Mouse (Mus musculus) gastrocnemius, postnatal 25 days (tissue): ENCODE data around the gene Pfdn6. TPM values are rescaled to one million over a fixed set of nuclear protein-coding genes. Genes with fewer than 3 reads are reported as not detected.
A peak's percentile ranks its signal among the peaks of the same experiment; 100 is the strongest.
"Not testable (repeated sequence)": the region's sequence is repeated elsewhere in the genome, so short reads cannot be mapped to it uniquely, and the experiment has no call there.

Experiments used
- DNase-seq: peaks from one replicate; pipeline ENCODE4 v3.0.0; 2022
- total RNA-seq, 2 experiments: library from RNA; stranded (reverse); gene quantifications; 1 replicate in 1 of 2; 2 replicates in 1 of 2; pipeline ENCODE4 v1.2.3; 2021

The Pfdn6 gene
- total RNA-seq, 2 experiments from 2014 or later: 52.3 to 55.8 TPM

DNA sequence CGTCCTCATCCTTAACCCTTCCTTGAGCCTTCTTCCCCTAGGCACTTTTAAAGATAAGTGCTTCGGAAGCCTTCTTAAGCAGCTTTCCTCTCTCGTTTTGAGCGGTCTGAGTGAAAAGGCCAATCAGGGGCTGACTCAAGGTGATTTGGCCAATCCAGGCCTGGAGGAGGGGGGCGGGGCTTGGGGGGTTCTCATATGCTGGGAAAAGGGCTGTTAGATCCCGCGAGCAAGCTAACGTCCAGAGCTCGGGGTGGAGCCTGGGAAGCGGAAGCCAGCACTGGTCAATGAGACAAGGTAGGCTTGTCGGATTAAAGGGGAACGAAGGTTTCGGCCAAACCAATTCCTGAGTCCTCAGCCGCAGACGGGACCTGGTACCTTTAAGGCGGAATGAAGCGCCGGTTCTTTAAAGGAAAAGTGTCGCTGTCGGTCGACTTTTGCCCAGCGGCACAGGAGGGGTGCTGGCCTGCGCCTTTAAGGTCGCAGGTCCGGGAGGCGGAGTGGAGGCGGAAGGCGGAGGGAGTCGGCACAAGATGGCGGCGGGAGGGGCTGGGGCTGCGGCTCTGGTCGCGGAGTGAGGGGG is 24.4 kb downstream of the Pfdn6 start, which contains the start of the genes Tapbp and Zbtb22:
Gene Tapbp (plus strand): TSS at position 229 of the 580 bp plus-strand sequence.
Gene Zbtb22 (plus strand): TSS at position 234 of the 580 bp plus-strand sequence.
- DNase-seq: peak; percentile 97

DNA sequence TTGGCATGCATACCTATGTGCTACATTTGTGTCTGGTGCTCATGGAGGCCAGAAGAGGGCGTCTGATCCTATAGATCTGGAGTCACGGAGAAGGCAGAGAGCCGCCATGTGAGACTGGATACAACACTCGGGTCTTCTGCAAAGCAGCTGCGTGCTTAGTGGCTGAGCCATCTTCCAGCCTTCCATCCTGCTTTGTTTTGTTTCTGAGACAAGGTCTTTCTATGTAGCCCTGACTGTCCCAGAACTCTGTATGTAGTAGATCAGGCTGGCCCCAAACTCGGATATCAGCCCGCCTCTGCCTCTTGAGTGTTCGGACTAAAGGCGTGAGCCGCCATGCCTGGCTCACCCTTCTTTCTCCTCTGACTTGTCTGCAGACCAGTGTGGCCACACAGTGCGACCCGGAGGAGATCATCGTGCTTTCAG is 25.2 kb downstream of the Pfdn6 start:
- no peak for DNase-seq

DNA sequence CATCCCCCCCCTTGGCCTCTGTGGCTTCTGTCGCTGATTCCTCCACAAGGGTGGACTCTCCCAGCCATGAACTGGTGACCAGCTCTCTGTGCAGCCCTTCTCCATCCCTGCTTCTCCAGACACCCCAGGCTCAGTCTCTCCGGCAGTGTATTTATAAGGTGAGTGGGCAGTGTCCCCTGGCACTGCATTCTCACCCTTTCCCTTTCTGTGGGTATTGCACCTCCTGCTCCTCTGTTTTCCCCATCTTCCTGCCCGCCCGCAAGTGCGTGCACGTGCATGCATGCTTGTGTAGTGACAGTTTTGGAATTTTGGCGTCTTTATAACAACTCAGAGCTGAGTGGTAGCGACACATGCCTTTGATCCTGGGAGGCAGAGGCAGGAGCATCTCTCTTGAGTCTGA is 26.2 kb downstream of the Pfdn6 start:
- DNase-seq: no peak

DNA sequence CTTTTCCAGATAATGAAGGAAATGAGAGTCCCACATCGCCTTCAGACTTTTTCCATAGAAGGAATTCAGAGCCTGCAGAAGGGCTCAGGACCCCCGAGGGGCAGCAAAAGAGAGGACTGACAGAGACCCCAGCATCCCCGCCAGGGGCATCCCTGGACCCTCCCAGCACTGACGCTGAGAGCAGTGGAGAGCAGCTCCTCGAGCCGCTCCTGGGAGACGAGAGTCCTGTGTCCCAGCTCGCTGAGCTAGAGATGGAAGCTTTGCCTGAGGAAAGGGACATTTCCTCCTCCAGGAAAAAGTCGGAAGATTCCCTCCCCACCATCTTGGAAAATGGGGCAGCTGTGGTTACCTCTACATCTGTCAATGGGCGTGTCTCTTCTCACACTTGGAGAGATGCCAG is 26.9 kb downstream of the Pfdn6 start:
- no peak for DNase-seq

DNA sequence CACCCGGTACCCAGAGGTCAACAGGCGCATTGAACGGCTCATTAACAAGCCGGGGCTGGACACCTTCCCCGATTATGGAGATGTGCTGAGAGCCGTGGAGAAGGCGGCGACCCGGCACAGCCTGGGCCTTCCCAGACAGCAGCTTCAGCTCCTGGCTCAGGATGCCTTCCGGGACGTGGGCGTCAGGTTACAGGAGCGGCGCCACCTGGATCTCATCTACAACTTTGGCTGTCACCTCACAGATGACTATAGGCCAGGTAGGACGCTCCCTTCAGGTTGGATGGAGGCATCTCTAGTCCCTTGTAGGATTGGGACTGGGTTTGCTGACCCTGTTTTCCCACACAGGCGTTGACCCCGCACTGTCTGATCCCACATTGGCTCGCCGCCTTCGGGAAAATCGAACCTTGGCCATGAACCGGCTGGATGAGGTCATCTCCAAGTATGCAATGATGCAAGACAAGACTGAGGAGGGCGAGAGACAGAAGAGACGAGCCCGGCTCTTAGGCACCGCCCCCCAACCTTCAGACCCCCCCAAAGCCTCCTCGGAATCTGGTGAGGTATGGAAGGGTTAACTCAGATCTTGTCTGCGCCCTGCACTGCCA is 28.2 kb downstream of the Pfdn6 start:
- DNase-seq: no peak

DNA sequence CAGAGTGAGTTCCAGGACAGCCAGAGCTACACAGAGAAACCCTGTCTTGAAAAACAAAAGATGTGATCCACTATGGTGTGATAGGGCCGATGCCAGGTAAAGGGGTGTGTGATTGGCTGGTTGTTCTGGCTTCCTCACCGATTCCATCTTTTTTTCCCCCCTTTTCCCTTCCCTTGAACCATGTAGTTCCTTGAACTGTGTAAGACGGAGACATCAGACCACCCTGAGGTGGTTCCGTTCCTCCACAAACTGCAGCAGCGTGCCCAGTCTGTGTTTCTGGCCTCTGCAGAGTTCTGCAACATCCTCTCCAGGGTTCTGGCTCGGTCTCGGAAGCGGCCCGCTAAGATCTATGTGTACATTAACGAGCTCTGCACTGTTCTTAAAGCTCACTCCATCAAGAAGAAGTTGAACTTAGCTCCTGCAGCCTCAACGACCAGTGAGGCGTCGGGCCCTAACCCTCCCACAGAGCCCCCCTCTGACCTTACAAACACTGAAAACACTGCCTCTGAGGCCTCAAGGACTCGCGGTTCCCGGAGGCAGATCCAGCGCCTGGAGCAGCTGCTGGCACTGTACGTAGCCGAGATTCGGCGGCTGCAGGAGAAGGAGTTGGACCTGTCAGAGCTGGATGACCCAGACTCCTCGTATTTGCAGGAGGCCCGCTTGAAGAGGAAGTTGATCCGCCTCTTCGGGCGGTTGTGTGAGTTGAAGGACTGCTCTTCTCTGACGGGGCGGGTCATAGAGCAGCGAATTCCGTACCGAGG is 28.9 kb downstream of the Pfdn6 start:
- DNase-seq: no peak

DNA sequence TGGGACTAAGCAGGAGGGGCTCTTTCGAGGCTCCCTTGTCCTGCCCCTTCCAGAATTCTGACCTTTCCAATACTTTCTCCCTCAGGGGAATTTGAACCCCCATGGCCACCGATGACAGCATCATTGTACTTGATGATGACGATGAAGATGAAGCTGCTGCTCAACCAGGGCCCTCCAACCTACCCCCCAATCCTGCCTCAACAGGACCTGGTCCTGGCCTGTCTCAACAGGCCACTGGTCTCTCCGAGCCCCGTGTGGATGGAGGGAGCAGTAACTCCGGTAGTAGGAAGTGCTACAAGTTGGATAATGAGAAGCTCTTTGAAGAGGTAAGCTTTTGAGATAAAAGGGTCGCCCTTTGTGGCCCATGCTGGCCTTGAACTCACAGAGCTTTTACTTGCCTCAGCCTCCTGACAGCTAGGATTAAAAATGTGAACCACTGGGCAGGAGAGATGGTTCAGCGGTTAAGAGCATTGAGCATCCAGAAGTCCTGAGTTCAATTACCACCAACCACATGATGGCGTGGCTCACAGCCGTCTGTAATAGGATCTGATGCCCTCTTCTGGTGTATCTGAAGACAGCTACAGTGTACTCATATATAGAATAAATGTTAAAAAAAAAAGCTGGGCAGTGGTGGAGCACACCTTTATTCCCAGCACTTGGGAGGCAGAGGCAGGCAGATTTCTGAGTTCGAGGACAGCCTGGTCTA is 29.6 kb downstream of the Pfdn6 start:
- no peak for DNase-seq

DNA sequence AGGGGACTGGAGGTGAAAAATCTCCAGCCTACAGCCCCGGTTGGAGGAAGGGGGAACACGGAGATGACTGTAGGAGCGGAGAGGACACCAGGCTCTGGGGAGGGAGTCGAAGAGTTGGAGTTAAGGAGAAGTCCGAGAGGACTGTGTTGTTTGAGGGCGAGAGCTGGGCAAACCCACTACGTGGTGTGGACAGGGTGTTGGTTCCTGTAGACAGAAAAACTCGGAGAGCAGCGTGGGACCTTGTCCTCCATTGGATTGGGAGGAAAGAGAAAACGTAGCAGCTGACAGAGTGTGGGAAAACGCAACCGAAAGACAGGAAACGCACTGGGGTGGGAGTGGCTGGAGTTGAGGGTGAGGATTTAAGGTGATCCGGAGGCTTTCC is 30.3 kb downstream of the Pfdn6 start:
- DNase-seq: no peak

DNA sequence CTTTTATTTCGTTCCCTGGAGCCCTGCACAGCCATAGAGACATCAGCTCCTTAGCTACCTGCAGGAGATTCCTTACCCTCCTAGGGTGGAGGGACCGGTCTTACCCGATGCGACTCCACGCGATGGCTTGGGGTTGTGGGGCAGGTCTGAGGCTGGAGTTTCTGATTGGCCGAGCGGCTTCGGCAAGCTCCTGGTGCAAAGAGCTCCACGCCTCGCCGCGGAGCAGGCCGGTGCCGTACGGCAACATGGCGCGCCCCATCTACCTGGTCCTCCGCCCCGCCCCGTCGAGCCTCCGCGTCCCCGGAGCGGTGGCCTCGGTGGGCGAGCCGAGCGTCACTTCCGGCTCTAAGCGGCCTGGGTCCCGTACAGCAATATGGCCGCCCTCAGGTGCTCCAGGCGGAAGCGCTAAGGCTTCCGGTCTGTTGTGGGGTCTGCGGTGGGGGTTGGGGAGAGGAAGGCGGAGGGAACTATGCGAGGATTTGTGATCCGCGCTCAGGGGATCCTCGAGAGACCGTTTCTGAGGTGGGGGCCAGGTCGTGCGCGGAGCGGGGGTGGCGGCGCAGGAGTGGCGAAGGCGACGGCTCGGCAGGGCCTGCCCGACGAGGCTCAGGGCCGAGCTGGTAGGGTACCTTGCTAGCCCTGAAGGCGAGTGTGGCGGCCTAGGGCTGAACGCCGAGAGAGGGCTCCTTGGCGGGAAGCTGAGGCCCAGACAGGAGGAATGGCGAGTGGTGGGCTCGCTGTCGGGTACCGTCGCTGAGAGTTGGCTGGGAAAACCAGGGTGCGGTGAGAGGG is 30.9 kb downstream of the Pfdn6 start, which contains the start of gene Daxx:
Gene Daxx (plus strand): TSS at position 338 of the 792 bp plus-strand sequence.
- peak; percentile 99 for DNase-seq

DNA sequence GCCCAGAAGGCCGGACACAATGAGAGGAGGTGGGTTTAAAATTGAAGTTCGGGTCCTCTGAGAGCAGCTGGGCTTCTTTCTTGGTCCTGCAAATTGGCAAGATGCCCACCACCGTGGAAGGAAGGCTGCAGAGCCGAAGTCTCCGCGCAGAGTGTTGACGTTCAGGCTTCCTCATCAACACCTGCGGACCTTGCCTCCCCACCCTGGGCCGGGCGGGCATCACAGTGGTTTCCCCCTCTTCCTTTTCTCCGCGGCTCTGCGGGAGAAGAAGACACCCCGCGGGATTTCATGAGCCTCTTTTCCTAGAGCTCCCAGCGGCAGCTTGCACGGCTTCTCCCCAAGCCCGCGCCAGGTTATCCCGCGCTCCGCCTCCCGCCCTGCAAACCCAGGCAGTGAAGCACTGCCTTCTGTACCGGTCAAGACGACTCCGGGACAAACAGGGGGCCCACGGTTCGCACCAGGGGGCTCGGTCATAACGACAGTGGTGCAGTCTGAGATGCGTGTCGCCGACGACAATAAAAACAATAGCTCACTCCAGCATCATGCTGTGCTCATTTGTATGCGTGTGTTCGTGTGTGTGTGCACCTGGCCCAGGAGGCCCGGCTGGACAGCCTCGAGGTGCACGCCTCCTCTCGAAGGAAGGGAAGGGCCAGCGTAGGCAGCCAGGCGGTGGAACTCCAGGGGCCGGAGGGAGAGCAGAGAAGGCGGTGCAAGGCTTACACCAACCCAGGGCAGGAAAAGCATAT is 31.6 kb downstream of the Pfdn6 start:
- no peak for DNase-seq

DNA sequence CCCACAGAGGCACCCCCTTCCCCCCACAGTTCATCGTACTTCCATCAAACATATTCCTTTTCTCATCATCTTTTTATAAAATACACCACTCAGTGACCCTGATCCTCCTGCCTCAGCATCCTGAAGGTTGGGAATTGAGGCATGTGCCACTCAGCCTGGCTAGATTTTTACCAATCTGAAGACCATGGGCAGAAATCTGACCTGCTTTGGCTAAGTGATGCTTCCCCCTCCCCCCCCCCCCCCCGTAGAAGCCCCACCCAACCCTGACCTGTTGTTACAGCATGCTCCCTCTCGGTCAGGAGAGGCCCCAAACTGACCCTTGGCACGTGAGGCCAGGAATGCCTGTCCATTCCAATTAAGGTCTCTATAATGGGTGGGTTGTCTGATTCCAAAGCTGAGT is 35.3 kb downstream of the Pfdn6 start, which contains the start of gene Platr17:
Gene Platr17 (plus strand): TSS at position 301 of the 400 bp plus-strand sequence.
- not testable (repeated sequence) for DNase-seq

DNA sequence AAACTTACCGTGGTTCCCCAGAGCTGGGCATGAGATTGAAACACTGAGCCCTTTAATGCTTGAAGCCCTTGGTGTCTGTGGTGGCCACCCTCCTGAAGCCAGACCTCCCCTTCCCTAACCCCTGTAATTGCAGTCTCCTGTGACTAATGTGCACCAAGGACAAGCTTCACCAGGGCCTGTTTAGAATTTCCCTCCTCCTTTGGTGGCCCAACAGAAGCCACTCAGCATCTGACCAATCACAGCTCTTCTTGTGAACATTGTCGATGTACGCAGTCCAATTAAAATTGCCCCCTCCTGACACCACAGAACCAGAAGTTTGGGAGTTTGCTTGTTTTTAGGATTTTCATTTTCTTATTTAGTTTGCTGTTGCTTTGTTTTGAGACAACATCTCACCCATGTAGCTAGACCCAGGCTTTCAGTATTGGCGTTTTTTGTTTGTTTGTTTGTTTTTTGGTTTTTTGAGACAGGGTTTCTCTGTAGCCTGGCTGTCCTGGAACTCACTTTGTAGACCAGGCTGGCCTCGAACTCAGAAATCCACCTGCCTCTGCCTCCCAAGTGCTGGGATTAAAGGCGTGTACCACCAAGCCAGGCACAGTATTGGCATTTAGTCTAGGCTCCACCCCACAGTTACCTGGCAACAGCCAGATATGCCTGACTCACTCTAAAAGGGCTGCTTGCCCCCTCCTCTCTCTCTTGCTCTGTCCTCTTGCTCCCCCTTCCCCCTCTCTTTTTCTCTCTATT is 36.1 kb downstream of the Pfdn6 start:
- DNase-seq: not testable (repeated sequence)

DNA sequence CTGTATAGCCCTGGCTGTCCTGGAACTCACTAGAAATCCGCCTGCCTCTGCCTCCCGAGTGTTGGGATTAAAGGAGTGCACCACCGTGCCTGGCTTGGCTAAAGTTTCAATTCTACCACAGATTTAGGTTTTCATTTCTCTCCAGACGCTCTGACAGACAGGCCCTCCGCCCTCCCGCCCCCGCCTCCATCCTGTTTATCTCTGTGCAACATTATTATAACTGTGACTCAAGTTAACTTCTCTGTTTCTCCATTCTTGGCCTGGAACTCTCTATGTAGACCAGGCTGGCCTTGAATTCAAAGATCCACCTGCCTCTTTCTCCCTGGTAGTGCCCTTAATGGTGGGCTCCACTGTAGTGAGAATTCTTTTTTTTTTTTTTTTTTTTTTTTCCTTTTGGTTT is 37.7 kb downstream of the Pfdn6 start:
- no peak for DNase-seq

DNA sequence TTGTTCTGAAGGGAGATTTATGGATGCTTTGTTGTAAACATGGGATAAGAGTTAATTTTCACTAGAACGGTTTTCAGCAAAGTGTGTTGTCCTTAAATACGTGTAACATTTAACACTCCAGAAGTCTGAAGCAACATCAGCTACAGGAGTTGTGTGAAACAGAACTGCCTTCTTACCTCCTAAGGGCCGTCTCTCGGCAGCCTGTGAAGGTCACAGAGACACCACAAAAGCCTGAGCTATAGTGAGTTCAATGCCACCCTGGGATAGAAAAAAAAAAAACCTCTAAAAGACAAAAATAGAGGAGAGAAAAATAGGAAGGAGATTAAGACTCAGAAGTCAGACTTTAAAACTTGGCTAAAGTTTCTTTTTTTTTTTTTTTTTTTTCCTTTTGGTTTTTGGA is 38.1 kb downstream of the Pfdn6 start:
- no peak for DNase-seq

DNA sequence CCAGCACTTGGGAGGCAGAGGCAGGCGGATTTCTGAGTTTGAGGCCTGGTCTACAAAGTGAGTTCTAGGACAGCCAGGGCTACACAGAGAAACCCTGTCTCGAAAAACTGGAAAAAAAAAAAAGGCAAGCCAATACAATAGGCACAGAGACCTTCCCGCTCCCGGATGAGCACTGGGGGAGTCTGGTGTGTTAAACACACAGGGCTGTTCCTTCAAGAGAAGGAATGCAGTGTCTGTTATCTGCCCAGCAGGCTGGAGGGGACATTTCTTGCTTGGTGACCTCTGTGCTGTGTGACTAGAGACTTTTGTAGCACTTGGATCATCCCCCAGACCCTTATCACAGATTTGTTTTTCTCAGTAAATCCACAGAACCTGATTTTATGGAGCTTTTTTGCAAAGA is 38.5 kb downstream of the Pfdn6 start:
- no peak for DNase-seq

DNA sequence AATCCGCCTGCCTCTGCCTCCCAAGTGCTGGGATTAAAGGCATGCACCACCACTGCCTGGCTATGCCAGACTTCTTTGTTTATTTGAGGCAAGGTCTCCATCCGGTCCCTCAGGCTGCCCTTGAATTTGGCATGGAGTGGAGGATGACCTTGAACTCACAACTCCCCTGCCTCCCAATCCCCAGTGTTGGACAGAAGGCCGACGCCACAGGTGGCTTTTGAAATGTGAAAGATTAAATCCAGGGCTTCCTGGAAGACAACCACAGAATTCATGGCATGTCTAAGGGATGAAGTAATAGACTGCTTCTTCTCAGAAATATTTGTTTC is 39.2 kb downstream of the Pfdn6 start:
- no peak for DNase-seq

DNA sequence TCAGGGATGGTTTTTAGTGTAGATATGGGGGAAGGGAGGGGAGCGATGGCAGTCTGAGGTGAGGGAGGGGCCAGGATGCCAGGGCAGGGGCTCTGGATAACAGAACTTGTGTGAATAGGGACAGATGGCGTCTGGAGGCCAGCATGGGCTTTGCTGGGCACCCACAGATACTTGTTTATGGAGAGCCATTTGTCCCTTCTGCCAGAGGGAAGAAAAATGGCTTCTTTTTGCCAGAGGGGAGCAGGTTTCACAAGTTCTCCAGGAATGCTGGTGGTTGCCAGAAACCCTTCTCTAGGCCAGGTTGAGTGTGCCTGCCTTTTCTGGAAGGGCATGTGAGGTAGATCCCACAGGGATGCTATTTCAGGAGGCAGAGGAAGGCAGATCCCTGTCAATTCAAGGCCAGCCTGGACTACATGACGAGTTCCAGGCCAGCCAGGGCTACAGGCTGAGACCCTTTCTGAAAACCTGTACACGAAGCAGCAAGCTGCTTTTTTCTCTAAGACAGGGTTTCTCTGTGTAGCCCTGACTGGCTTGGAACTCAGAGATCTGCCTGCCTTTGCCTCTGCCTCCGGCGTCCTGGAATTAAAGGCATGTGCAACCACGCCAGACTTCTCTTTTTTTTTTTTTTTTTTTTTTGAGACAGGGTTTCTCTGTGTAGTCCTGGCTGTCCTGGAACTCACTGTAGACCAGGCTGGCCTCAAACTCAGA is 39.7 kb downstream of the Pfdn6 start:
- no peak for DNase-seq

DNA sequence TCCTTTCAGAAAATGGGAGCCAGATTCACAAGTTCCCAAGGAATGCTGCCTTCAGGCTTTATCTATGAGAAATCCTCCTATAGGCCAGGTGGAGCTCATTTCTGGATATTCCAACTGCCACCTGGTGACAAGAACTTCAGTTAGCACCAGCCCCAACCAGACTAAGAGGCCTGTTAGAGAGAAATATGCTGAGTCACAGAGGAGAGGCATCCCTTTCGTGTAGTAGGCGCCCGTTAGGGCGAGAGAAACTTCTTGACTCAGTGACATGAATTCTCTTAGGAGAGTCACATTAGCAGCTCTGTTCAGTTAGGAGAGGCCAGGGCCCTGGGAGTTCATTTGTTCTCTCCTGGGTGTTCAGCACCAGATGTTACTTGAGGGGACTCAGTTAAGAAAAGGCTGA is 40.5 kb downstream of the Pfdn6 start:
- DNase-seq: no peak

DNA sequence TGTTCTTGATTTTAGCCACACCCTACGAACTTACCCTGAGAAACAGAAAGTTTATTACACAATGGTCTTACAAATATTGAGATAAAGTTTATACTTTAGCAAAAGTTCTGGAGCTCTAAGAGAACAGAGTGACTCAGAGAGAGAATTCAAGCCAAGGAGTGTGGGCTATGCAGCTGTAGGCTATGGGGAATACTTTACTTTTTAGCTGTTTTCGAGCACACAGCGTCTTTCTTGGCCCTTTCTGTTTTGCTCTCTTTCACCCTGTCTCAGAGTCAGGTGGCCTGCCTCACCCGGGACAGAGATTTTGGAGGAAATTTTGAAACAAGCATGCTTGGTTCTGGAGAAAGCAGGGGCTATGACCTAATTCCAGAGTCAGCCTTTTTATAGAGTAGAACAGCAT is 42.0 kb downstream of the Pfdn6 start:
- not testable (repeated sequence) for DNase-seq
